Mouse (Mus musculus) hindbrain, embryonic 12.5 days (tissue): Measurements from ENCODE around the gene Pomp. TPM values are rescaled to one million over a fixed set of nuclear protein-coding genes. Genes with fewer than 3 reads are reported as not detected.

Experiments
- ATAC-seq: fragments of 200-750 bp; cut with Nextera tagmentation; 2 replicates; pipeline ENCODE4 v1.8.0; 2017; ENCODE audit warnings: moderate TSS enrichment; ENCODE audit not compliant: low FRiP score
- H3K27ac ChIP-seq: fragments of 300-500 bp; sonication (generic); 2 replicates; pipeline ENCODE4 v1.5.1; 2016; ENCODE audit warnings: mild to moderate bottlenecking
- H3K27me3 ChIP-seq: fragments of 300-500 bp; sonication (generic); 2 replicates; pipeline ENCODE4 v1.6.1; 2016; ENCODE audit warnings: mild to moderate bottlenecking
- H3K36me3 ChIP-seq: fragments of 300-500 bp; sonication (generic); 2 replicates; pipeline ENCODE4 v1.6.1; 2016; ENCODE audit warnings: mild to moderate bottlenecking
- H3K4me1 ChIP-seq: fragments of 300-500 bp; sonication (generic); 2 replicates; pipeline ENCODE4 v1.6.1; 2016
- H3K4me2 ChIP-seq: fragments of 300-500 bp; sonication (generic); replicated peaks from 2 replicates; pipeline ENCODE4 v1.6.1; 2016; ENCODE audit warnings: mild to moderate bottlenecking
- H3K4me3 ChIP-seq: fragments of 300-500 bp; sonication (generic); 2 replicates; pipeline ENCODE4 v1.5.1; 2016; ENCODE audit warnings: mild to moderate bottlenecking
- H3K9ac ChIP-seq: fragments of 300-500 bp; sonication (generic); 2 replicates; pipeline ENCODE4 v1.6.1; 2016; ENCODE audit warnings: mild to moderate bottlenecking, moderate library complexity
- H3K9me3 ChIP-seq: fragments of 300-500 bp; sonication (generic); replicated peaks from 2 replicates; pipeline ENCODE4 v1.6.1; 2016; ENCODE audit warnings: mild to moderate bottlenecking
- WGBS: fragments of 180-500 bp; shearing (Covaris S2); methylation state at CpG from one replicate; pipeline ENCODE4 v1.1.7; 2016; 5-methylcytosine and 5-hydroxymethylcytosine counted together
- polyA plus RNA-seq: library from polyadenylated mRNA; unstranded; fragments of >200 nt; fragmentation: Nextera tagmentation; extraction: Ambion mirVana; gene quantifications from 2 replicates; pipeline ENCODE4 v1.2.1, GENCODE M21; 2016

Pomp gene
- polyA plus RNA-seq, 1 experiment from 2014 or later = 476 TPM

- Histone ChIP-seq H3K9ac (no peak overlapping the region), H3K27ac (no peak overlapping the region), H3K27me3 (no peaks in the 10 kb centered on the region), H3K4me1 (no peaks in the 10 kb centered on the region), H3K4me2 (no peak overlapping the region), H3K36me3 (no peaks in the 10 kb centered on the region), H3K4me3 (no peak overlapping the region), H3K9me3 (no peaks in the 10 kb centered on the region)
- no peak for ATAC-seq
- 45% methylated on average over 5 of the region's 5 CpGs for WGBS
These were observed 33.7 kb upstream of the Pomp start for GRCm38 (mm10) chr5:147826546-147826945.

- Histone ChIP-seq H3K9ac (no peak overlapping the region), H3K27ac (no peak overlapping the region), H3K27me3 (no peaks in the 10 kb centered on the region), H3K36me3 (no peaks in the 10 kb centered on the region), H3K4me1 (0 out of 2 replicates have a peak, but pooled peaks cover 2% of the 10 kb centered on the region), H3K4me3 (no peak overlapping the region), H3K4me2 (no peak overlapping the region), H3K9me3 (no peaks in the 10 kb centered on the region)
- 70% methylated on average over 8 of the region's 8 CpGs for WGBS
- ATAC-seq = no peak
These were observed 31.4 kb upstream of the Pomp start for GRCm38 (mm10) chr5:147828846-147829245.

- ATAC-seq = no peak
- no peak overlapping the region for H3K4me3 ChIP-seq
- whole genome bisulfite sequencing = 50% methylated on average over 14 of the region's 14 CpGs
- H3K27ac ChIP-seq = no peak overlapping the region
- H3K4me1 ChIP-seq = peaks cover 8% of the 10 kb centered on the region
- peaks cover 4% of the 10 kb centered on the region; the same call in 1 of the 2 replicates for H3K27me3 ChIP-seq
- no peak overlapping the region for H3K4me2 ChIP-seq
- H3K9ac ChIP-seq = no peak overlapping the region
- H3K36me3 ChIP-seq = no peaks in the 10 kb centered on the region
- H3K9me3 ChIP-seq = no peaks in the 10 kb centered on the region
These were observed 27.4 kb upstream of the Pomp start for GRCm38 (mm10) chr5:147832842-147833241.

GRCm38 (mm10) chr5:147834841-147835500 lies 25.3 kb upstream of the Pomp start:
- no peak overlapping the region for H3K27ac ChIP-seq
- peaks cover 8% of the 10 kb centered on the region for H3K4me1 ChIP-seq
- WGBS = 8% methylated on average over 17 of the region's 17 CpGs
- no peak for ATAC-seq
- no peaks in the 10 kb centered on the region for H3K36me3 ChIP-seq
- H3K9ac ChIP-seq = no peak overlapping the region
- peak overlapping the region; percentile 30; the same call in 1 of the 2 replicates for H3K4me2 ChIP-seq
- H3K27me3 ChIP-seq = peaks cover 4% of the 10 kb centered on the region; the same call in 1 of the 2 replicates
- H3K9me3 ChIP-seq = no peaks in the 10 kb centered on the region
- no peak overlapping the region for H3K4me3 ChIP-seq

GRCm38 (mm10) chr5:147839418-147839817 lies 20.8 kb upstream of the Pomp start:
- H3K9me3 ChIP-seq = no peaks in the 10 kb centered on the region
- 78% methylated on average over 12 of the region's 12 CpGs for WGBS

GRCm38 (mm10) chr5:147843340-147843739 lies 16.9 kb upstream of the Pomp start:
- no peak overlapping the region for H3K4me3 ChIP-seq
- H3K4me1 ChIP-seq = no peaks in the 10 kb centered on the region
- no peak overlapping the region for H3K27ac ChIP-seq
- no peak overlapping the region for H3K4me2 ChIP-seq
- no peaks in the 10 kb centered on the region for H3K27me3 ChIP-seq
- H3K36me3 ChIP-seq = no peaks in the 10 kb centered on the region
- no peak overlapping the region for H3K9ac ChIP-seq
- no peak for ATAC-seq
- 54% methylated on average over 7 of the region's 7 CpGs for WGBS
- no peaks in the 10 kb centered on the region for H3K9me3 ChIP-seq

More at GRCm38 (mm10) chr5:147839418-147839817, 20.8 kb upstream of the Pomp start:
- H3K4me3 ChIP-seq = no peak overlapping the region
- no peak overlapping the region for H3K9ac ChIP-seq
- no peak for ATAC-seq
- H3K4me1 ChIP-seq = peaks cover 6% of the 10 kb centered on the region
- peaks cover 3% of the 10 kb centered on the region; the same call in 1 of the 2 replicates for H3K27me3 ChIP-seq
- no peak overlapping the region for H3K27ac ChIP-seq
- no peaks in the 10 kb centered on the region for H3K36me3 ChIP-seq
- H3K4me2 ChIP-seq = no peak overlapping the region

GRCm38 (mm10) chr5:147845319-147845718 lies 14.9 kb upstream of the Pomp start:
- Histone ChIP-seq H3K4me2 (no peak overlapping the region), H3K27ac (no peak overlapping the region), H3K27me3 (no peaks in the 10 kb centered on the region), H3K4me3 (no peak overlapping the region), H3K9ac (no peak overlapping the region), H3K4me1 (no peaks in the 10 kb centered on the region), H3K36me3 (no peaks in the 10 kb centered on the region), H3K9me3 (no peaks in the 10 kb centered on the region)
- WGBS = 76% methylated on average over 3 of the region's 3 CpGs
- ATAC-seq = no peak

GRCm38 (mm10) chr5:147847361-147847760 lies 12.9 kb upstream of the Pomp start:
- WGBS = 81% methylated on average over 5 of the region's 5 CpGs
- Histone ChIP-seq H3K4me2 (no peak overlapping the region), H3K36me3 (no peaks in the 10 kb centered on the region), H3K4me3 (no peak overlapping the region), H3K27ac (no peak overlapping the region), H3K9ac (no peak overlapping the region), H3K9me3 (no peaks in the 10 kb centered on the region), H3K27me3 (no peaks in the 10 kb centered on the region), H3K4me1 (no peaks in the 10 kb centered on the region)
- ATAC-seq = no peak

- Histone ChIP-seq H3K4me2 (peak overlapping the region; percentile 24; the same call in 1 of the 2 replicates), H3K27ac (no peak overlapping the region), H3K27me3 (no peaks in the 10 kb centered on the region), H3K4me3 (no peak overlapping the region), H3K9ac (no peak overlapping the region), H3K4me1 (no peaks in the 10 kb centered on the region), H3K9me3 (no peaks in the 10 kb centered on the region), H3K36me3 (no peaks in the 10 kb centered on the region)
- no peak for ATAC-seq
- 26% methylated on average over 16 of the region's 16 CpGs for WGBS
These were observed 11.9 kb upstream of the Pomp start for GRCm38 (mm10) chr5:147848164-147848863.

- Histone ChIP-seq H3K4me3 (no peak overlapping the region), H3K27ac (no peak overlapping the region), H3K36me3 (no peaks in the 10 kb centered on the region), H3K4me2 (no peak overlapping the region), H3K9me3 (no peaks in the 10 kb centered on the region), H3K9ac (no peak overlapping the region), H3K4me1 (no peaks in the 10 kb centered on the region), H3K27me3 (no peaks in the 10 kb centered on the region)
- 72% methylated on average over 7 of the region's 7 CpGs for WGBS
- no peak for ATAC-seq
These were observed 10.1 kb upstream of the Pomp start for GRCm38 (mm10) chr5:147850194-147850593.

- WGBS = 1% methylated on average over 18 of the region's 18 CpGs
- H3K36me3 ChIP-seq = peaks cover 29% of the 10 kb centered on the region
These were observed 199 bp upstream of the Pomp start for GRCm38 (mm10) chr5:147860076-147860448.

GRCm38 (mm10) chr5:147868674-147869073 lies 8.4 kb downstream of the Pomp start:
- Histone ChIP-seq H3K27me3 (no peaks in the 10 kb centered on the region), H3K9me3 (no peaks in the 10 kb centered on the region), H3K4me1 (no peaks in the 10 kb centered on the region), H3K4me3 (no peak overlapping the region), H3K9ac (no peak overlapping the region), H3K36me3 (peaks cover 92% of the 10 kb centered on the region), H3K27ac (no peak overlapping the region), H3K4me2 (no peak overlapping the region)
- 98% methylated on average over 4 of the region's 4 CpGs for WGBS
- no peak for ATAC-seq

More at GRCm38 (mm10) chr5:147860076-147860448, 199 bp upstream of the Pomp start:
- peak overlapping the region; percentile 72 for H3K27ac ChIP-seq
- ATAC-seq = no peak; the same call in 1 of the 2 replicates
- H3K4me1 ChIP-seq = peaks cover 11% of the 10 kb centered on the region
- H3K27me3 ChIP-seq = no peaks in the 10 kb centered on the region
- H3K9me3 ChIP-seq = no peaks in the 10 kb centered on the region
- peak overlapping the region; percentile 94 for H3K4me2 ChIP-seq
- peak overlapping the region; percentile 98 for H3K4me3 ChIP-seq
- peak overlapping the region; percentile 89 for H3K9ac ChIP-seq
